Mouse (Mus musculus) T-cell, adult 66 days (primary cell): ENCODE data around the gene Eif2ak3. TPM values are rescaled to one million over a fixed set of nuclear protein-coding genes. Genes with fewer than 3 reads are reported as not detected.

Experiments used
- total RNA-seq, 2 experiments: library from RNA; stranded (reverse); gene quantifications; 3 replicates in 1 of 2; 4 replicates in 1 of 2; pipeline ENCODE4 v1.2.4; 2023

Eif2ak3 gene
- 10 to 100 TPM; 69.5 to 76.5 TPM for total RNA-seq

GRCm38 (mm10) chr6:70844002-70844804 lies at the start of gene Eif2ak3:
Eif2ak3 (plus strand) TSS chr6:70844515.

GRCm38 (mm10) chr6:70918827-70919226 lies 74.5 kb downstream of the Eif2ak3 start, which contains the start of gene Tex37:
Tex37 (minus strand) TSS chr6:70918927.

Other genes starting within 250 kb of the Eif2ak3 start
- gene Rpia, start 52.3 kb upstream of the Eif2ak3 start, total RNA-seq: 10 to 100 TPM; 32.2 to 36.5 TPM
- not detected for gene Tex37, start 74.4 kb downstream of the Eif2ak3 start, total RNA-seq
- not detected for gene Foxi3, start 112.0 kb downstream of the Eif2ak3 start, total RNA-seq